Mouse (Mus musculus) brain, embryonic 14.5 days (tissue): Measurements from ENCODE around the gene Jhy.

Experiments
- CTCF ChIP-seq: fragments of 200-500 bp; IDR thresholded peaks from 2 replicates; pipeline ENCODE4 v1.5.1; 2012; ENCODE audit warnings: inconsistent platforms, mild to moderate bottlenecking, moderate library complexity, borderline replicate concordance; ENCODE audit not compliant: insufficient read depth, insufficient read length; ENCODE audit errors: extremely low read depth
- POLR2A ChIP-seq: fragments of 200-500 bp; IDR thresholded peaks from 2 replicates; pipeline ENCODE4 v1.6.1; 2012; ENCODE audit warnings: mild to moderate bottlenecking, inconsistent platforms, borderline replicate concordance; ENCODE audit not compliant: poor library complexity, insufficient read depth, insufficient read length, severe bottlenecking; ENCODE audit errors: extremely low read depth

- no peak for TF ChIP-seq CTCF
- no peak for TF ChIP-seq POLR2A
Observed at GRCm38 (mm10) chr9:40907413-40907812, 56.5 kb downstream of the Jhy start.
